Mouse (Mus musculus): ENCODE data around the gene Fcer1g.

Gene Fcer1g

GRCm38 (mm10) chr1:171234126-171234525 lies at the start of gene Fcer1g:
TSS of gene Fcer1g (minus strand) at chr1:171234365.
- DNase-seq (ENCODE audit: inconsistent age in 2 of 2, low spot score in 1 of 2), result peak; percentile 51 to 64

- peak in 1 of 2 experiments; percentile 16 for DNase-seq (ENCODE audit: inconsistent age in 2 of 2, low spot score in 1 of 2)
Measured at GRCm38 (mm10) chr1:171283188-171284160, 49.3 kb upstream of the Fcer1g start.

- peak in 1 of 2 experiments; percentile 23 for DNase-seq (ENCODE audit: inconsistent age in 2 of 2, low spot score in 1 of 2)
Measured at GRCm38 (mm10) chr1:171282086-171282805, 48.1 kb upstream of the Fcer1g start.

- DNase-seq (ENCODE audit: inconsistent age in 2 of 2, low spot score in 1 of 2), result peak; percentile 87 to 96
Measured at GRCm38 (mm10) chr1:171281528-171281923, 47.4 kb upstream of the Fcer1g start.

DNA sequence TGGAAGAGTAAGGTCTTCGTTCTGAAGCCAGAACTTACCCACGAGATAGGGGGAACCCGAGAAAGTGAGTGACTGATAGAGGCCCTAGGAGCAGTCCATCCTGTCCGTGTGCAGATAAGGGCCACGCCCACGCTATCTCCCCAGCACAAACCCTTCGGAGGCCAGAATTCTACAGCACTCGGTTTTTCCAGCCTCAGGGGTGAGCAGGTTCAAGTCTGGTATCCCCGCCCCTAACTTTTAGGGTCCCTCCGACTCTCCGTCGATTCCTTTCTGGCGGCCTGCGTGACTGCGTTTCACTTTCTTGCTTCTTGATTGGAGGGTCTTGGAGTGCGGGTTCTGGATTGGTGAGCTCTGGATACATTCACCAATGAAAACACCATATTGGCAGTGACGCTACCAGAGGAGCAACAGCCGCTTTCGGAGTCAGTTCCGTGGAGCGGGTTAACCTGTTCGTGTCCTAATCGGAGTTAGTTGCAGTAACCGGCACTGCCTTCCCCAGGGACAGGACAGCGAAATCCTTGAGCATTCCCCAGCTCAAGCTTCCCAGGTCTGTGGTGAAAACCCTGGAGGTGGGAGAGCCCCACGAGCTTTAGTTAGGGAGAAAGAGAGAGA lies 46.9 kb upstream of the Fcer1g start, which contains the start of gene Ppox:
Gene Ppox, minus strand, starts transcription at position 271 of the 612 bp plus-strand sequence.
- DNase-seq (ENCODE audit: inconsistent age in 2 of 2, low spot score in 1 of 2), result peak; percentile 95 to 98

GRCm38 (mm10) chr1:171280250-171280915 lies 46.2 kb upstream of the Fcer1g start:
- DNase-seq (ENCODE audit: inconsistent age in 2 of 2, low spot score in 1 of 2), result peak in 1 of 2 experiments; percentile 25

DNA sequence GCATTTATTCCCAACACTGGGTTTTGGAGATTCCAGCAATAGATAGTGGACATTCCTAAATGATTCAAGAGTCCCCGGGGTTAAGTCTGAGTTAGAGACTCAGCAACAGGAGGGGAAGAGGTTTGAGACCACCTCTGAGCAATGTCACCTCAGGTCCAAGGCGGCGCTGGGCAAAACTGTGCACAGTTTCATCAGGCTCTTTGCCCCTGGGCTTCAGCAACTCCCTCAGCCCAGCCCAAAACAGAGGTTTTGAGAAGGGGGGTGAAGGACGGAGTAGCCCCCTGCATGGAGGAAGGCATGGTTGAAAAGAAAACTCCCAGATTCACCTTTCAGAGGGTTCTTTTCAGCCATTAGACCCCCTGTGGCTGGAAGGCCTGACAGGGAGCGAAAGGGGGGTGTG lies 45.6 kb upstream of the Fcer1g start:
- peak in 1 of 2 experiments; percentile 12 for DNase-seq (ENCODE audit: inconsistent age in 2 of 2, low spot score in 1 of 2)

GRCm38 (mm10) chr1:171279012-171279705 lies 45.0 kb upstream of the Fcer1g start:
- DNase-seq (ENCODE audit: inconsistent age in 2 of 2, low spot score in 1 of 2), result peak in 1 of 2 experiments; percentile 5

DNA sequence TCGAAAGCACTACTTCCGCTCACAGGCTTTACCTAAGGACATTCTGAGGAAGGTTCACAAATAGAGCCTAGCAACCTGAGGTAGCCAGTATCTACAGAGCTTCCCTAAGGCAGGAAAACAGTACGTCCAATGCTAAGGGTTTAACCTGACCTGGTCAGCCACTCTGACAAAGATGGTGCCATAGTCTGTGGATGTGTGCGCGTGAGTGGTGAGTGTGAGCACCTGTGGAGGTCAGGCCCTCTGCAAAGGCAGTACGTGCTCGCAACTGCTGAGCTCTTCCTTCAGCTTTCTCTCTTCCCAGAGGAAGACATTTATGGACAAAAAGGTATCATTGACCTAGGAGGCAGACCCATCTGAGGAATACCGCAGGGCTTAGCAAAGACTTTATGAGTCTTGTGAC lies 44.3 kb upstream of the Fcer1g start:
- no peak for DNase-seq (ENCODE audit: inconsistent age in 2 of 2, low spot score in 1 of 2)

DNA sequence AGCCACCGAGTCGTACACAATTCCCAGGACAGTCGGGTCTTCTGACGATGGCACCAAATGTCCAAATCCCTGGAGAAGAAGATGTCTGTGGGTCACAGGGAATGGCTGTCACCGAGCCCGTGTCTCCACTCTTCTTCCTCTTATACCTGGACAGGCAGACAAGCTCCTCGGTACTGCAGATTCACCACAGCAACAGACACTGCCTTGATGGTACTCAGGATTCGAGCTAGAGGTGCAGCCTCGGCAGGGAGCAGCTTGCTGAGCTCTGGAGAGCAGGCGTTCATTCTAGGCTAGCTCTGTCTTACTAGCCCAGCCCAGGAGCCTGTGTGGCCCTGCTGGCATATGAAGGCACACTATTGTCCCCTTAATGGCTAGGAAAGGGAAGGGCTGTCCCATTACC lies 43.6 kb upstream of the Fcer1g start:
- DNase-seq (ENCODE audit: inconsistent age in 2 of 2, low spot score in 1 of 2), result no peak

DNA sequence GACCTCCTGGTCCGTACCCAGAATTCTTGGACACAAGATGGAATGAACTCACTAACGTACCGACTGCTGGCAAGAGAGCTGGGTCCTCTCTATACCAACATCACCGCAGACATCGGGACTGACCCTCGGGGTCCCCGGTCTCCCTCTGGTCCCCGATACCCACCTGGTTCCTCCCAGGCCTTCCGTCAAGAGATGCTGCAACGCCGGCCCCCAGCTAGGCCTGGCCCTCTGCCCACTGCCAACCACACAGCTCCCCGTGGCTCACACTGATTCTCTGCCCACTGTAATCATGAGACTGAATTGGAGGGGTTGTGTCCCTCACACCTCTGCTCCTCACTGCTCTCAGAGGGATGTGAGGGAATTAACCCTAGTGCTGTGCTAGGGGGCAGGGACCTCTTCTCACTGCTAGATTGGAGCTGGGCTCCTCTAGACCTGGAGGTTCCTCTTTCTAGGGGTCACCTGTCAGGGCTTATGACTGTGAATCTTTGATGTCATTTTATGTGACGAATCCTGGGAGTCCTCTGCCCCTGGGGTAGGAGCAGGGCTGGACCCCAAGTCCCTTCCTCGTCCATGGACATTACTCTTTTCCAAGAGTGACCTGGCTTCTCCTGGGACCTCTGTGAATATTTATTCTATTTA lies 42.1 kb upstream of the Fcer1g start:
- DNase-seq (ENCODE audit: inconsistent age in 2 of 2, low spot score in 1 of 2), result no peak

DNA sequence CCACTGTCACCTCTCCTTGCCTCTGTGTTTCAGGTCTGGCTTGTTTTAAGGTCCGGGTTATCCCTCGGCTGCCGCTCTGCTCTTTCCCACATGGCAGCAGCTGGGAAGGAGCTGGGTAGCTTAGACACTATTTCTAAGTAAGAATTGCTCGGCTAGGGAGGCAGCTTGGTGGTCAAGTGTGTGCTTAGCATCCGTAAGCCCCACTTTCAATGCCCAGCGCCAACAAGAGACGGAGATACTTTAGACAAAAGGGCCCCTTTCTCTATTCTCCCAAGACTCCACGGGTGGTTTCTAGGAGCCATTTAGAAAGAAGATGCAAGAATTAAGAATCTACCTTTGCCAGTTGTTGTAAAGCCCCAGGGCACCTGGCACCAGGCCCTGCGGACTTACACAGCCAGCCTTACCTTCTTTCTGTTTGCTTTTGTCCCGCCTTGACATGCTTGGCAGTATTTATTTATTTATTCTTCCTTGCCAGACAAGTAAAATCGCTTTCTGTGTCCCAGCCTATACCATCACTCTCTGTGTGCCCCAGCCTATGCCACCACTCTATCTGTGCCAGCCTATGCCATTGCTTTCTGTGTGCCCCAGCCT lies 41.1 kb upstream of the Fcer1g start:
- DNase-seq (ENCODE audit: inconsistent age in 2 of 2, low spot score in 1 of 2), result no peak

GRCm38 (mm10) chr1:171274171-171274570 lies 40.0 kb upstream of the Fcer1g start:
- no peak for DNase-seq (ENCODE audit: inconsistent age in 2 of 2, low spot score in 1 of 2)

GRCm38 (mm10) chr1:171272086-171272485 lies 37.9 kb upstream of the Fcer1g start:
- DNase-seq (ENCODE audit: inconsistent age in 2 of 2, low spot score in 1 of 2), result no peak

DNA sequence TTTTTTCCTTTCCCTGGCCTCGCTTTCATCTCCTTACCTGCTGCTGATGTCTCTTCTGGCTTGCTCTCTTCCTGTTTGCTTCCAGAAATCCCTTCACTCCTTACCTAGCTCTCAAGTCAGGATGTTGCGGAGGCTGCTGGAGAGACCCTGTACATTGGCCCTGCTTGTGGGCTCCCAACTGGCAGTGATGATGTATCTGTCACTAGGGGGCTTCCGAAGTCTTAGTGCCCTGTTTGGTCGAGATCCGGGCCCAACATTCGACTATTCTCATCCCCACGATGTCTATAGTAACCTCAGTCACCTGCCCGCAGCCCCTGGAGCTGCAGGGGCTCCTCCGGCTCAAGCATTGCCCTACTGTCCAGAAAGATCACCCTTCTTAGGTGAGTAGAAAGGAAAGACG lies 37.5 kb upstream of the Fcer1g start:
- DNase-seq (ENCODE audit: inconsistent age in 2 of 2, low spot score in 1 of 2), result no peak

GRCm38 (mm10) chr1:171271196-171271595 lies 37.0 kb upstream of the Fcer1g start:
- no peak for DNase-seq (ENCODE audit: inconsistent age in 2 of 2, low spot score in 1 of 2)

DNA sequence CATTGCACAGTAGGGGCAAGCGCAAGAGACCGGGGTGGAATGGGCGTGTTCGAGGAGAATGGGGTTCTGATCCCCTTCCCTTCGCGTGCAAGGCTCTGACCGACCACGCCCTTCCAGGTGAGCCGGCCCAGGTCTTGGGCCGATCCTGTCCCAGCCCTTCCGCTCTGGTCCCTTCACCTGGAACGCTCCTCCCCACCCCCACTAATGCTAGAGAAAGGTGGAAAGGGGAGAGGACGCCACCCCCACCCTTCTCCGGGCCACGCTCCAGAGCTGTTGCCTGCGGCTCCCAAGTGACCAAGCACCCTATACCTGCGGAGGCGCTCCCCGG lies 36.4 kb upstream of the Fcer1g start:
- no peak for DNase-seq (ENCODE audit: inconsistent age in 2 of 2, low spot score in 1 of 2)

DNA sequence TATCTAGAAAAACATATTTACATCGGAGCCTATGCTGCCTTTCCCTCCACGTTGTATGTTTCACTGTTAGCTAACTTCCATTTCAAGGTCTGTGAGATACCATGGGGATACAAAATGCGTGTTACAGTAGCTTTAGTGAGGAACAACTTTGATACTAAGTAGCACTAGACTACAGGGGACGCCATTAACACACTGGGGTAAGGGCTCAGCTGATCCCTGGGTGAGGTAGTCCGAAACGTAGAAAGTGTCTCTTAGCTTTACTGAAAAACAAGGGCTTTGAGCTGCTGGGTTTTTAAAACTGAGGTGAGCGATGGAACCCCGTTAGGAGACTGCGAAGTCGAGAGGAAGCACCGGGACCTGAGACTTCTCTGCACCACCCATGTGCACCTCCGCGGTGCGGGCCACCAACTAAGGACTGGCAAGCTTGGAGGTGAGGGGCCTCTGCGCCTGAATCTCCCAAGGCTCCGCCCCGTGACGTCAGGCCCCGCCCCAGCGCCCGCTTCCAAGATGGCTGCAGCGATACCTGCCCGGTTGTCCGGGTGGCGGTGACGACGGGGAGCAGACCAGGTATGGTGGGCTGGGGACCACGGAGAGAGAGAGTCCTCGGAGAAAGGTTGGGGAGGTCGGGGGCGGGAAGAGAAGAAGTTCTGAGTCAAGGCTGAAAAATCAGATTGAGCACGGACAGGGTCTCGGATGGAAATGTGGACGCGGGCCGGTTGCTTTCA lies 35.8 kb upstream of the Fcer1g start, which contains the start of gene B4galt3:
Gene B4galt3, plus strand, starts transcription at position 481 of the 725 bp plus-strand sequence.
- peak; percentile 96 to 99 for DNase-seq (ENCODE audit: inconsistent age in 2 of 2, low spot score in 1 of 2)

DNA sequence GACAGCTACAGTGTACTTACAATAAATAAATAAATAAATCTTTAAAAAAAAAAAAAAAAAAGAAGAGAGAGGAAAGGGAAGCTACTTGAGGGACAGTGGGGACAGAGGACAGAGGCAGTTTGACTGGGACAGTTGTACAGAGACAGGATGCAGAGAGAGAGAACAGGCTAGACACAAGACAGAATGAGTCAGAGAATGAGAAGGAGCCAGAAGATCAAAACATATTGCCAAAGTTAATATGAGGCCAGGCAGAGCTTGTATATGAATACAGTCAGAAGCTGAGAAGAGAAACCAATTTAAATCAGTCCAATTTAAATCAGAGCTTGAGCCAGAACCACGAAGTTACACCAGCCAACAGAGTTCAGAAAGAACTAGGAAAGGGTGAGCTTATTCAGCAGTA lies 34.2 kb upstream of the Fcer1g start:
- no peak for DNase-seq (ENCODE audit: inconsistent age in 2 of 2, low spot score in 1 of 2)
